Mouse (Mus musculus) E14TG2a.4 (cell line): ENCODE data around the gene Myoz1.

Experiments
- H3K27me3 ChIP-seq: 2 replicates; pipeline ENCODE4 v1.6.1; 2014; ENCODE audit warnings: low read length, control low read depth; ENCODE audit not compliant: insufficient read depth
- H3K36me3 ChIP-seq: 2 replicates; pipeline ENCODE4 v1.6.1; 2014; ENCODE audit warnings: low read length, control low read depth; ENCODE audit not compliant: insufficient read depth
- H3K4me1 ChIP-seq: replicated peaks from 2 replicates; pipeline ENCODE4 v1.6.1; 2014; ENCODE audit warnings: low read depth, low read length, control low read depth
- H3K4me3 ChIP-seq: replicated peaks from 2 replicates; pipeline ENCODE4 v1.5.1; 2014; ENCODE audit warnings: mild to moderate bottlenecking, low read length
- H3K9me3 ChIP-seq: 2 replicates; pipeline ENCODE4 v1.6.1; 2014; ENCODE audit warnings: low read length, control low read depth
- CTCF ChIP-seq: conservative IDR thresholded peaks from 2 replicates; pipeline ENCODE4 v1.5.1; 2014; ENCODE audit warnings: low read length
- NANOG ChIP-seq: IDR thresholded peaks from 2 replicates; pipeline ENCODE4 v1.6.1; 2014; ENCODE audit warnings: borderline replicate concordance, low read length, mixed read lengths
- POU5F1 ChIP-seq: IDR thresholded peaks from 2 replicates; pipeline ENCODE4 v1.6.1; 2014; ENCODE audit warnings: low read length, borderline replicate concordance

Gene Myoz1

GRCm38 (mm10) chr14:20661661-20662331 is 5.5 kb upstream of the Myoz1 start:
- peak overlapping the region; percentile 89 for H3K4me3 ChIP-seq
- TF ChIP-seq NANOG, result no peak
- TF ChIP-seq CTCF, result no peak
- TF ChIP-seq POU5F1, result no peak
- no peaks in the 10 kb centered on the region for H3K36me3 ChIP-seq
- H3K9me3 ChIP-seq, result no peaks in the 10 kb centered on the region
- H3K27me3 ChIP-seq, result peaks cover 44% of the 10 kb centered on the region
- H3K4me1 ChIP-seq, result peaks cover 63% of the 10 kb centered on the region

DNA sequence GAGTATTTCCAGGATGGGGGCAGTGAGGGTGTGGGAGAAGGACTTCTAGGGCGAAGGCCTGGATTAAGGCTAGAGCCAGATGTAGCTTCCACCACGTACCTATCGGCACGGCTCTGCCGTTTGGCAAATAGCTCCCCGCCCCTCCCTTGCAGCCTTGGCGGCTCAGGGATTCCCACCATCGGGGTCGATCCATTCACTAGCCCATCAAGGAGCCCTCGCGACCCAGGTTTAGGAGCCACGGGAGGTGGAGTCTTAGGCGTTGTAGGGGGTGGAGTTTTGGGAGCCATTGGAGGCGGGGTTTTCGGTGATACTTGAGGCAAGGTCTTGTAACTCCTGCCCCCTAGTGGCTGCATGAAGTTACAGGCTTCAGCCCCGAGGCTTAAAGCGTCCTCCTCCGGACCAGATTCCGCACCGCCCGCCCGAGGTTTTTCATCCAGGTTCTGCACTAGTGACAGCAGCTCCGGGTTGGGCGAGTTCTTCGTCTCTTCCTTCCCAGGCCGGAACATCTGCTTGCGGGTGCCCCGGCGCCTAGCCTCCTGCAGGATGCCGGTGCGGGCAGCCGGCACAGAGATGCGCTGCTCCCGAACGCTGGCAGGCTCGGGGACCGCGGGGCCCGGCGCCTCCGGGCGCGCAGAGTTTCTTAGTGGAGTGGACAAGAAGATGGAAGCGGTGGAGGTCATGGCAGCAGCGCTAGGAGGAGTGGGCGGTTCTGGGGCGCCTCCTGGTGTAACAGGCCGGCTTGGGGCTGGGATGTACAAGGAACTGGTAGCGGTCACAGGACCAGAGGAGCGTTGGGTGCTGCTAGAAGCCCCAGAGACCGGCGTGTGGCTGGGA is 4.7 kb upstream of the Myoz1 start:
- no peak for TF ChIP-seq POU5F1
- TF ChIP-seq CTCF, result peak; percentile 74
- no peak for TF ChIP-seq NANOG
- Histone ChIP-seq H3K9me3 (no peaks in the 10 kb centered on the region), H3K4me1 (peaks cover 61% of the 10 kb centered on the region), H3K4me3 (peak overlapping the region; percentile 89), H3K27me3 (peaks cover 36% of the 10 kb centered on the region), H3K36me3 (no peaks in the 10 kb centered on the region)

DNA sequence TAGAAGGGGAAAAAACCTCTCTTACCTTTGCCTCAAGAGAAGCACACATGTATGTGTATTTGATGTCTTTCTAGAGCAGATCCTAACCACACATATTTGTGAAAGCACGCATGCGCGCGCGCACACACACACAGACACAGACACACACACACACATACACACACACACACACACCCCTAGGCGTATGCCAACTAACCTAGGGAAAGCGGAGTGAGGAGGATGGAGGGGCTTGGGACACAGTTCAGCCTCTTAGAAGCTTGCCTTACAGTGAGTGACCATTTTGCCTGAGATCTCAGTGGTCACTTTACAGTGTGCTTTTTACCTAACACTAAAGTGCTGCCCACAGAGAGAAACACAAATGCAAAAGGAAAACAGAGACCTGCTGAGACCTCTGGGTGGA is 3.3 kb upstream of the Myoz1 start:
- TF ChIP-seq CTCF (no peak), POU5F1 (no peak), NANOG (no peak)
- peaks cover 33% of the 10 kb centered on the region for H3K27me3 ChIP-seq
- no peaks in the 10 kb centered on the region for H3K36me3 ChIP-seq
- H3K4me1 ChIP-seq, result peaks cover 54% of the 10 kb centered on the region
- peak overlapping the region; percentile 89; the same call in 1 of the 2 replicates for H3K4me3 ChIP-seq
- no peaks in the 10 kb centered on the region for H3K9me3 ChIP-seq

DNA sequence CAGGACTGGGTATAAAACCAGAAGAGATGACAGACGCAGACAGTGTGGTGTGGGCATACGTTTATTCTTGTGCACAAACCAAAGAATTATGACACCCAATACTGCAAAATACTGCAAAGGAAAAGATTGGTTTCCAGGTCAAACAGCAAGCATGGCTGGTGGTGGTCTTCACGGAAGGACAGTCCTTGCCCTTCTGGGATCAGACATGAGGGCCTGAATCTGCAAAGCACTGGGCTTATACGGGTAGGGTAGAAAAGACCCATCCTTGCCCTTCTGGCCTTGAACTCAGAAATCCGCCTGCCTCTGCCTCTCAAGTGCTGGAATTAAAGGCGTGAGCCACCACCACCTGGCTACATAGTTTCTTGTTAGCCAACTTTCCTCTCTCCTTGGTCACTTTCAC is 2.6 kb upstream of the Myoz1 start:
- TF ChIP-seq POU5F1 (no peak), NANOG (no peak), CTCF (no peak)
- Histone ChIP-seq H3K4me1 (peaks cover 46% of the 10 kb centered on the region), H3K27me3 (peaks cover 26% of the 10 kb centered on the region), H3K36me3 (no peaks in the 10 kb centered on the region), H3K4me3 (no peak overlapping the region), H3K9me3 (no peaks in the 10 kb centered on the region)

DNA sequence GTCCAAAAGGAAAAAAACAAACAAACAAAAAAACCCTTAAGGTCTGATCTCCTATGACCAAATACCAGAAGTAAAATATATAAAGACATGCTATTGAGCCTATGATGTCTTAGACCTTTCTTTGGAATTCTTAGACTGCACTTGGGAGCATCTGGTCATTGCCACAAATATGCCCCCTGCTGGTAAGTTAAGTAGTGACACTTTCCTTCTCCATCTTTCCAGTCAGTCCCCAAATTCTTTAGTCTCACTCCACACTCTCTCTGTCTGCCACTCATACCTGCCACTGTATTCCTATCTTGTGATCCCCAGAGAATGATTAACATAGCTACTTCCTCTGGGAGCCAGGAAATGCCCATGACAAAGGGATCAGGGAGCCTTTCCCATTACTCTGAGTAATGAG is 2.0 kb upstream of the Myoz1 start:
- peaks cover 22% of the 10 kb centered on the region for H3K27me3 ChIP-seq
- H3K9me3 ChIP-seq, result no peaks in the 10 kb centered on the region
- peaks cover 41% of the 10 kb centered on the region for H3K4me1 ChIP-seq
- no peak for TF ChIP-seq POU5F1
- peak; percentile 58 for TF ChIP-seq CTCF
- H3K4me3 ChIP-seq, result no peak overlapping the region
- H3K36me3 ChIP-seq, result no peaks in the 10 kb centered on the region

GRCm38 (mm10) chr14:20655731-20656130 is 609 bp downstream of the Myoz1 start:
- Histone ChIP-seq H3K4me3 (no peak overlapping the region), H3K36me3 (no peaks in the 10 kb centered on the region), H3K4me1 (peaks cover 31% of the 10 kb centered on the region), H3K27me3 (peaks cover 3% of the 10 kb centered on the region; the same call in 1 of the 2 replicates), H3K9me3 (no peaks in the 10 kb centered on the region)
- TF ChIP-seq NANOG, result no peak
- no peak for TF ChIP-seq CTCF
- TF ChIP-seq POU5F1, result no peak

GRCm38 (mm10) chr14:20654690-20655421 is 1.5 kb downstream of the Myoz1 start:
- peaks cover 22% of the 10 kb centered on the region for H3K4me1 ChIP-seq
- TF ChIP-seq POU5F1, result no peak
- no peak for TF ChIP-seq CTCF
- TF ChIP-seq NANOG, result no peak
- H3K27me3 ChIP-seq, result peaks cover 3% of the 10 kb centered on the region; the same call in 1 of the 2 replicates
- H3K9me3 ChIP-seq, result no peaks in the 10 kb centered on the region
- no peak overlapping the region for H3K4me3 ChIP-seq
- no peaks in the 10 kb centered on the region for H3K36me3 ChIP-seq

DNA sequence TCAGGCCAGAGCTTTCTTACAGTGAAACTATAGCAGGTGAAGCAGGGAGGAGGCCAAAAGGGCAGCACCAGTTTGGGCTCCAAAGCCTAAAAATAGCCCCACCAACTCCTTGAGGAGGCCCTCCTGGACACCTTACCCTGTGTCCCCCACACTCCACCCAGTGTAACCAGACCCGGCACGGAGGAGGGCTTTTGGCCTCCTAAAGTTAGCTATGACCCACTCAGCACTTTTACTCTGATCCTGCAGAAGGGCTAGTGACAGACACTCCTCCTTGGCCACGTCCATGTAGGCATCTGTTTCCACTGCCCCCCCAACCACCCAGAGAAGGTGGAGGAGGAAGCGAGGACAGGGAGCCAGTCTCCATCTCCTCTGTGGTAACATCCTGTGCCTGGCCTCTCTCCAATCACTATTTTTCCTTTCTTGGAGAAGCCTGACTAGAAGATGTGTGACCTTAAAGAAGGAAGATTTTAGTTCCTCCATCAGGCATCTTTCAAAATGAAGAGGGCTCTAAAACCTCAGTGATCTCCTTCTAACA is 4.6 kb downstream of the Myoz1 start:
- H3K27me3 ChIP-seq, result peaks cover 3% of the 10 kb centered on the region; the same call in 1 of the 2 replicates
- peaks cover 11% of the 10 kb centered on the region for H3K4me1 ChIP-seq
- H3K9me3 ChIP-seq, result no peaks in the 10 kb centered on the region
- TF ChIP-seq NANOG (no peak), POU5F1 (no peak), CTCF (no peak)
- no peak overlapping the region for H3K4me3 ChIP-seq
- no peaks in the 10 kb centered on the region for H3K36me3 ChIP-seq
